Mouse (Mus musculus): ENCODE measurements around the gene Rrm1. TPM values are rescaled to one million over a fixed set of nuclear protein-coding genes. Genes with fewer than 3 reads are reported as not detected.
"Not testable (repeated sequence)": the region's sequence is repeated elsewhere in the genome, so short reads cannot be mapped to it uniquely, and the experiment has no call there.

The Rrm1 gene
- polyA plus RNA-seq (2015; fragmentation: Nextera tagmentation; extraction: Ambion mirVana): 169 and 181 TPM in 2 replicates

DNA sequence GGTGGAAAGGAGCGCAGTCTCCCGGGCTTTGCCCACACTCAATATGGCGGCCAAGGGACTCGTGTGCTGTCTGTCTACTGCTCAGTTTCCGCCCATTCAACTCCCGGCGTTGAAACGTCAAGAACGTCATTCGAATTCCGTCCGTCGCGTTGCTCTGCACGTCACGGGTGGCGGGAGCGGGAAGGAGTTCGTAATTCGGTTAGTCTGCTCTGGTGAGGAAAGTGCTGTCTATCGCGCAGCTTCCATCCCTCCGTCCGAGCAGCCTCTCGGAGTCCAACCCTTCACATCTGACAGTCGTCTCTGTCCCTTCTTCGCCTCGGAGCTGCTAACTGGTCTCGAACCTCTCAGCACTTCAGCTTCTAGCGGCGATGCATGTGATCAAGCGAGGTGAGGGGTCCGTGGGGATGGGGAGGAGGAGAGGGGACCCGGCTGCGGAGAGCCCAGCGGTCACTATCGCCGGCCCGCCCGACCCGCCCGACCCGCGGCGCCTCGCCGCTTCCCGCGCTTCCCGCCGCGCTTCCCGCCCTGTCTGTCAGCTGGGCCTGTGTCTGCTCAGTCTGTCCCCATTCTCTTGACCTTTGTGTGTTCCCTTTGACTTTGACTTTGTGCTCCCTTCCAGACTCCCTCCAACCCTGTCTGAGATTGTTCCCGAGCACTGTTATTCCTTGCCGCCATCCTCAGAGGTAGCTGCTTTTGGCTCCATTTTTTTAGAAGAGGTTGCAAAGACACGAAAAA, at the start of gene Rrm1:
Rrm1 (plus strand) TSS at position 39 of the 735 bp plus-strand sequence.
- peak within 1 kb of the TSS; percentile 92 for H3K27ac ChIP-seq (ENCODE audit: low read length)
- peak within 1 kb of the TSS; percentile 93 for H3K9ac ChIP-seq (replicated peaks; ENCODE audit: low read length)
- H3K4me3 ChIP-seq (ENCODE audit: low read length): peak within 1 kb of the TSS; percentile 91
- no peaks in the 10 kb centered on the region for H3K27me3 ChIP-seq (ENCODE audit: insufficient read depth, low read length)
- H3K4me1 ChIP-seq (ENCODE audit: insufficient read depth, low read length): peaks cover 15% of the 10 kb centered on the region
- peaks cover 21% of the 10 kb centered on the region; the same call in 1 of the 2 replicates for H3K36me3 ChIP-seq (ENCODE audit: insufficient read depth, low read length)
- peak; percentile 99 for ATAC-seq (ENCODE audit: low FRiP score, low TSS enrichment)
- H3K4me2 ChIP-seq (replicated peaks; ENCODE audit: low read depth, low read length): peak within 1 kb of the TSS; percentile 73
- H3K9me3 ChIP-seq (ENCODE audit: low read length): no peaks in the 10 kb centered on the region
- under 1% methylated on average over 49 of the region's 56 CpGs for WGBS

DNA sequence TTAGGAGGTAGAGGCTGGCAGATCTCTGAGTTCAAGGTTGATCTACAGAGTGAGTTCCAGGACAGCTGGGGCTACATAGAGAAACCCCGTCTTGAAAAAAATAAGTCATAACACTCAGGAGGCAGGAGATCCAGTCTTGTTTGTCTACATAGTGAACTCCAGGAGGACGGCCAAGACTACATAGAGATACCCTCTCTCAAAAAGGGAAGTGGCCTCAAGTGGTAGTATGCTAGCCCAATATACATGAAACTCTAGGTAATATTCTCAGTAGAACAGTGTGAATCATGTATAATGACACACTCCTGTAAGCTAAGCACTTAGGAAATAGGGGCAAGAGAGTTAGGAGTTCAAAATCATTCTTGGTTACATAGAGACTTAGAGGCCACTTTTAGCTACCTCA, 47.6 kb upstream of the Rrm1 start:
- no peaks in the 10 kb centered on the region for H3K4me1 ChIP-seq (ENCODE audit: insufficient read depth, low read length)
- H3K27me3 ChIP-seq (ENCODE audit: insufficient read depth, low read length): no peaks in the 10 kb centered on the region
- ATAC-seq (ENCODE audit: low FRiP score, low TSS enrichment): no peak
- H3K36me3 ChIP-seq (ENCODE audit: insufficient read depth, low read length): no peaks in the 10 kb centered on the region
- no peak overlapping the region for H3K4me3 ChIP-seq (ENCODE audit: low read length)
- H3K27ac ChIP-seq (ENCODE audit: low read length): no peak overlapping the region
- 92% methylated on average over 2 of the region's 2 CpGs for WGBS
- H3K9ac ChIP-seq (replicated peaks; ENCODE audit: low read length): no peak overlapping the region
- H3K4me2 ChIP-seq (replicated peaks; ENCODE audit: low read depth, low read length): no peak overlapping the region
- no peaks in the 10 kb centered on the region for H3K9me3 ChIP-seq (ENCODE audit: low read length)

DNA sequence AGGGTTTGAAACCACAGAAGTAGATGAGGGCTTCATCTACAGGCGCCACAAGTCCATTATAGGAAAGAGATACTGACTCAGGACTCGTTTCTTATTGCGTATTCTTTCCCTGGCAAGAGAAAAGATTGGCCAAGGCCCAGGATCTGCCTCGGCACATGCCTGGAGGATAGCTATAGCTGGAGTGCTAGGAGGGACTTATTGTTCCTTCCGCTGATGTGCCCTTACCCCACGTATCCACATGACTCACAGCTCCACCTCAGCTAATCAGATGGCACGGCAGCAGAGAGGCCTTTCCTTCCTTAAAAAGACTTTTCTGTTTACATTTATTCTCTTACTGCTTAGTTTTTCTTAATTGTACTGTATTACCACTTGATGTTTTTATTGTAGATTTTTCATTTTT, 45.6 kb upstream of the Rrm1 start:
- H3K9ac ChIP-seq (replicated peaks; ENCODE audit: low read length): no peak overlapping the region
- no peaks in the 10 kb centered on the region for H3K36me3 ChIP-seq (ENCODE audit: insufficient read depth, low read length)
- WGBS: 77% methylated on average over 7 of the region's 7 CpGs
- ATAC-seq (ENCODE audit: low FRiP score, low TSS enrichment): no peak
- H3K27me3 ChIP-seq (ENCODE audit: insufficient read depth, low read length): no peaks in the 10 kb centered on the region
- H3K27ac ChIP-seq (ENCODE audit: low read length): no peak overlapping the region
- H3K9me3 ChIP-seq (ENCODE audit: low read length): no peaks in the 10 kb centered on the region
- H3K4me2 ChIP-seq (replicated peaks; ENCODE audit: low read depth, low read length): no peak overlapping the region
- no peak overlapping the region for H3K4me3 ChIP-seq (ENCODE audit: low read length)
- H3K4me1 ChIP-seq (ENCODE audit: insufficient read depth, low read length): no peaks in the 10 kb centered on the region

DNA sequence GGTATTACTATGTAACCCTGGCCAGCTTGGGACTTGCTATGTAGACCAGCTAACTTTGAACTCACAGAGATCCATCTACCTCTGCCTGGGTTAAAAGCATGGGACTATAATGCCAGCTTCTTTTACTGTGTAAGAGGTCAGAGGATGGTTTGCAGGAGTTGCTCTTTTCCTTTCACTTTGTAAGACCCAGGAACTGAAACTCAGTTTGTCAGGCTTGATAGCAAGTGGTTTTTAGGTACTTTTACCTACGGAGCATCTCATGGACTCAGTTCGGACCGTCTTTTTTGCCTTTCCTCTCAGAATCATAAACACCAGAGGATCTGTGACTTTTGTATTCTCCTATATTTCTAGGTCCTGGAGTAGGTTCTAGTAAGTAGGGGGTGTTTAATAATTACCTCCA, 45.2 kb upstream of the Rrm1 start:
- Histone ChIP-seq H3K36me3 (ENCODE audit: insufficient read depth, low read length) (no peaks in the 10 kb centered on the region), H3K4me3 (ENCODE audit: low read length) (no peak overlapping the region), H3K9me3 (ENCODE audit: low read length) (no peaks in the 10 kb centered on the region), H3K27me3 (ENCODE audit: insufficient read depth, low read length) (no peaks in the 10 kb centered on the region), H3K4me1 (ENCODE audit: insufficient read depth, low read length) (no peaks in the 10 kb centered on the region), H3K9ac (replicated peaks; ENCODE audit: low read length) (no peak overlapping the region), H3K27ac (ENCODE audit: low read length) (no peak overlapping the region), H3K4me2 (replicated peaks; ENCODE audit: low read depth, low read length) (no peak overlapping the region)
- ATAC-seq (ENCODE audit: low FRiP score, low TSS enrichment): no peak
- WGBS: 93% methylated on average over 3 of the region's 3 CpGs

DNA sequence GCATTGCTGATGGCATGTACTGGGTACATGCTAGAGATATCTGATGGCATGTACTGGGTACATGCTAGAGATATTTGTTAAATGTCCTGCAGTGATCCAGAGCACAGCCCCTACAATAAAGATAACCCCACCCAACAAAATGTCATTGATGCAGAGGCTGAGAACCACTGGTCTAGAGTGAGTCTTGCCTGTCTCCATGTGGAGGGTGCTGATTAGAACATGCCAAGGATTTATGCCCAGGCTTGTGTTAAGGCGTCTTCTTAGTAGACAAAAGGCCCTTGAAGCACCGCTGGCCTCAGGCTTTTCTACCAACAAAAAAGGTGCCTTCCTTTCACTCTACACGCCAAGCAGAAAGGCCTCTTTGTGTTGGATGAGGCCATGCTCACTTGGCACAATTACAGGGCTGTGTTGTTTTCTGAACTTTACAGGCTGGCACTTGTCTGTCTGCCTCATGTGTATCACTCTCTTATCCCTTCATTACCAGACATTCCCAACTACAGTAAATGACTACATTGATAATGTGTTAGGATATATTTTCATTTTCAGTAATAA, 42.2 kb upstream of the Rrm1 start:
- H3K36me3 ChIP-seq (ENCODE audit: insufficient read depth, low read length): no peaks in the 10 kb centered on the region
- no peak overlapping the region for H3K27ac ChIP-seq (ENCODE audit: low read length)
- no peak overlapping the region for H3K9ac ChIP-seq (replicated peaks; ENCODE audit: low read length)
- no peaks in the 10 kb centered on the region for H3K9me3 ChIP-seq (ENCODE audit: low read length)
- H3K4me1 ChIP-seq (ENCODE audit: insufficient read depth, low read length): no peaks in the 10 kb centered on the region
- ATAC-seq (ENCODE audit: low FRiP score, low TSS enrichment): no peak
- WGBS: 86% methylated on average over 3 of the region's 3 CpGs
- H3K27me3 ChIP-seq (ENCODE audit: insufficient read depth, low read length): no peaks in the 10 kb centered on the region
- no peak overlapping the region for H3K4me3 ChIP-seq (ENCODE audit: low read length)
- no peak overlapping the region for H3K4me2 ChIP-seq (replicated peaks; ENCODE audit: low read depth, low read length)

DNA sequence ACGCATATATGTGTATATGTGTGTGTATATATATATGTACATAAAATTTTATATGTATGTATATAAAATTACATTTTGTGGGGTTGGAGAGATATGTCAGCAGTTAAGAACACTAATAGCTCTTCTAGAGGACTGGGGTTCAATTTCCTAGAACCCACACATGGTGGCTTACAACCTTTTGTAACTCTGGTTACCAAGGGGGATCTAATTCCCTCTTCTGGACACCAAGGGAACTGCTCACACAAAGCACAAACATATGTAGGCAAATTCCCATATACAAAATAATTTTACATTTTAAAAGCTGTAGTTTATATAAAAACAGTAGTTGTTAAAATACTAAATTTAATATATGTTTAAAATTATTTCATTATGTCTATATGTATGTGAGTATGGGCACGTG, 37.4 kb upstream of the Rrm1 start:
- 93% methylated on average over 2 of the region's 2 CpGs for WGBS
- Histone ChIP-seq H3K4me2 (replicated peaks; ENCODE audit: low read depth, low read length) (no peak overlapping the region), H3K27ac (ENCODE audit: low read length) (no peak overlapping the region), H3K9me3 (ENCODE audit: low read length) (no peaks in the 10 kb centered on the region), H3K4me3 (ENCODE audit: low read length) (no peak overlapping the region), H3K4me1 (ENCODE audit: insufficient read depth, low read length) (no peaks in the 10 kb centered on the region), H3K27me3 (ENCODE audit: insufficient read depth, low read length) (no peaks in the 10 kb centered on the region), H3K9ac (replicated peaks; ENCODE audit: low read length) (no peak overlapping the region), H3K36me3 (ENCODE audit: insufficient read depth, low read length) (no peaks in the 10 kb centered on the region)
- ATAC-seq (ENCODE audit: low FRiP score, low TSS enrichment): no peak

DNA sequence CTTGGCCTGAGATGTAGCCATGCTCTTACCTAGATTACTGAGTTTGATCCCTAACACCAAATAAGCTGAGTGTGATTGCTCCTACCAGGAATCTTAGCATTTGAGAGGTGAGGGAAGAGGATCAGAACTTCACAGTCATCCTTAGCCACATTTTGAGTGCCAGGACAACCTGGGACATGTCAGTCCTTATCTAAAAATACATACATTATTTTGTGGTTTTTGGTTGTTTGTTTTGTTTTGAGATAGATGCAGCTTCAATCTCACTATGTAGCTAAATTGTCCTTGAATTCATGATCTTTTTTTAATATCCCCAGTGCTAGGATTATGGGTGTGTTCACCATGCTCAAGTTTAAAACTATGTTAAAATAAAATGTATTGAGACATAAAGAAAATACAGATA, 34.1 kb upstream of the Rrm1 start:
- no peak overlapping the region for H3K27ac ChIP-seq (ENCODE audit: low read length)
- no peaks in the 10 kb centered on the region for H3K9me3 ChIP-seq (ENCODE audit: low read length)
- H3K4me2 ChIP-seq (replicated peaks; ENCODE audit: low read depth, low read length): no peak overlapping the region
- no peaks in the 10 kb centered on the region for H3K36me3 ChIP-seq (ENCODE audit: insufficient read depth, low read length)
- H3K27me3 ChIP-seq (ENCODE audit: insufficient read depth, low read length): no peaks in the 10 kb centered on the region
- no peak for ATAC-seq (ENCODE audit: low FRiP score, low TSS enrichment)
- H3K4me1 ChIP-seq (ENCODE audit: insufficient read depth, low read length): no peaks in the 10 kb centered on the region
- H3K4me3 ChIP-seq (ENCODE audit: low read length): no peak overlapping the region
- no peak overlapping the region for H3K9ac ChIP-seq (replicated peaks; ENCODE audit: low read length)

DNA sequence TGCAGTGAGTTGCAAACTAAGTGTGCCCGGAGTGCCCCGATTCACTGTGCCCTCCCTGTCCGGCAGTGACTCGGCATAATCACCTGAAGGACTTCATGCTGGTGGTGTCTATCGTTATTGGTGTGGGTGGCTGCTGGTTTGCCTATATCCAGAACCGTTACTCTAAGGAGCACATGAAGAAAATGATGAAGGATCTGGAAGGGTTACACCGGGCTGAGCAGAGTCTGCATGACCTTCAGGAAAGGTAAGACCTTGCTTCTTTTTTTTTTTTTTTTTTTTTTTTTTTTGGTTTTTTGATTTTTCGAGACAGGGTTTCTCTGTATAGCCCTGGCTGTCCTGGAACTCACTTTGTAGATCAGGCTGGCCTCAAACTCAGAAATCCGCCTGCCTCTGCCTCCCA, 26.2 kb upstream of the Rrm1 start:
- not testable (repeated sequence) for H3K27me3 ChIP-seq (ENCODE audit: insufficient read depth, low read length); H3K27ac ChIP-seq (ENCODE audit: low read length); H3K9ac ChIP-seq (replicated peaks; ENCODE audit: low read length); H3K4me2 ChIP-seq (replicated peaks; ENCODE audit: low read depth, low read length); H3K9me3 ChIP-seq (ENCODE audit: low read length); ATAC-seq (ENCODE audit: low FRiP score, low TSS enrichment); H3K36me3 ChIP-seq (ENCODE audit: insufficient read depth, low read length); H3K4me3 ChIP-seq (ENCODE audit: low read length); H3K4me1 ChIP-seq (ENCODE audit: insufficient read depth, low read length)
- WGBS: 96% methylated on average over 8 of the region's 9 CpGs

DNA sequence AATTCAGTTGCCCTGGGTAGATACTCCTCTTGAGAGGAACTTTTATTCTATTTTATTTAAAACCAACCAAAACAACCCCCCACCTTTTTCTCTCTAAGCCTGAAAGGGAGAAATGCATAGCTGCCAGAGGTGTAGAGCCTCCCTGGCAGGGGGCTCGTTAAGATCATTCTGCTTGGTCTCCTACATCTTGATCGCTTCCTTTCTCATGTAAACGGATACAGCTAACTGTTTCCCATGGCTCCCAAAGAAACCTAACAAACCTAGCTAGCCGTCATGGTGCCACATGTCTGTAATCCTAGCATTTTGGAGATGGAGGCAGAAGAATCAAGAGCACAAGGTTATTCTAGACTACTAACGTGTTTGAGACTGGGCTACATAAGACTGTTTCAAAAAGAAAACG, 25.7 kb upstream of the Rrm1 start:
- Histone ChIP-seq H3K36me3 (ENCODE audit: insufficient read depth, low read length) (no peaks in the 10 kb centered on the region), H3K9ac (replicated peaks; ENCODE audit: low read length) (no peak overlapping the region), H3K4me2 (replicated peaks; ENCODE audit: low read depth, low read length) (no peak overlapping the region), H3K27me3 (ENCODE audit: insufficient read depth, low read length) (no peaks in the 10 kb centered on the region), H3K9me3 (ENCODE audit: low read length) (no peaks in the 10 kb centered on the region), H3K27ac (ENCODE audit: low read length) (no peak overlapping the region), H3K4me3 (ENCODE audit: low read length) (no peak overlapping the region), H3K4me1 (ENCODE audit: insufficient read depth, low read length) (no peaks in the 10 kb centered on the region)
- 53% methylated on average over 6 of the region's 6 CpGs for WGBS
- ATAC-seq (ENCODE audit: low FRiP score, low TSS enrichment): no peak

DNA sequence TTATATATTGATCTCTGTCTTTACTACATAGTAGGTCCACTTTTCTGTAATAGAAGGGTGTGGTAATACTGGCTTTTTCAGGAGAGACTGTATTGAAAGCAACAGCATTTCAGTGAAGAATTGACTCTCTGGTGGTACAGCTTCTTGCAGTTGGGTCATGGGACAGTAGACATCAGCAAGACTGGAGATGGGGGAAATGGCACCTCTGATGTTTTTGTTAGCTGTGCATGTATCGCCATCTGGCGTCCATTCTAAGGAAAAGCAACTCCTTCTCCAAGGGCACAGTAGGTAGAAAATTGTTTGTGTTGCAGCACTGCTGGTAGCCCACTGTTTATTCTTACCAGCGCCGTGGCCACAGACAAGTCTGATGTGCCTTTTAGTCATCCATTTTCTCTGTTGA, 24.1 kb upstream of the Rrm1 start:
- no peaks in the 10 kb centered on the region for H3K4me1 ChIP-seq (ENCODE audit: insufficient read depth, low read length)
- WGBS: 5% methylated on average over 4 of the region's 4 CpGs
- H3K9ac ChIP-seq (replicated peaks; ENCODE audit: low read length): no peak overlapping the region
- H3K4me3 ChIP-seq (ENCODE audit: low read length): no peak overlapping the region
- no peaks in the 10 kb centered on the region for H3K36me3 ChIP-seq (ENCODE audit: insufficient read depth, low read length)
- no peaks in the 10 kb centered on the region for H3K27me3 ChIP-seq (ENCODE audit: insufficient read depth, low read length)
- peak; percentile 49; the same call in 1 of the 2 replicates for ATAC-seq (ENCODE audit: low FRiP score, low TSS enrichment)
- H3K27ac ChIP-seq (ENCODE audit: low read length): no peak overlapping the region
- no peak overlapping the region for H3K4me2 ChIP-seq (replicated peaks; ENCODE audit: low read depth, low read length)
- H3K9me3 ChIP-seq (ENCODE audit: low read length): no peaks in the 10 kb centered on the region

Data from kidney, embryonic 16.5 days (tissue).